Mouse (Mus musculus) hematopoietic multipotent progenitor cell, adult 10-12 weeks (in vitro differentiated cells): ENCODE results near the gene Usp17la. TPM values are rescaled to one million over a fixed set of nuclear protein-coding genes. Genes with fewer than 3 reads are reported as not detected.

Experiments used
- polyA plus RNA-seq: library from polyadenylated mRNA; stranded (reverse); fragments of >175 nt; gene quantifications from 2 replicates; pipeline ENCODE4 v1.2.3, GENCODE M21; 2012; ENCODE audit warnings: low replicate concordance

The Usp17la gene
- polyA plus RNA-seq = not detected in 2 replicates

DNA sequence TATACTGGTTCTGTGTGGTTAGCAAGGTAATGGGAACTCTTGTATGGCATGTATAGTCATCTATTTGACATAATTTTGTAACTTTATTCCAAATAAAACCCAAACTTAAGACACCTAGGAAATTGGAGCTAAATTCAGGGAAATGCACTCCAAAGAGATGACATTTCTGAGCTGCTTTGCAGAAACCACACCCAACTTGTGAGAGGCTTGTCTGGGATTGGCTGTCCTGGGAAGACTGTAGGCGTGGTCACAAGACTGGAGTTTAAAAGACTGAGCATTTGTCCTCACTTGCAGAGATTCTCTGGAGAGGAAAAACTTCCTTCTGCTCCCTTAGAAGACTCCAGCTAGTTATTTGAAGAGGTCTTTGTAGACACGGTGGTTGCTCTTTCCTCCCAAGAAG, at the start of gene Usp17la:
TSS of gene Usp17la (plus strand) at position 301 of the 400 bp plus-strand sequence.

DNA sequence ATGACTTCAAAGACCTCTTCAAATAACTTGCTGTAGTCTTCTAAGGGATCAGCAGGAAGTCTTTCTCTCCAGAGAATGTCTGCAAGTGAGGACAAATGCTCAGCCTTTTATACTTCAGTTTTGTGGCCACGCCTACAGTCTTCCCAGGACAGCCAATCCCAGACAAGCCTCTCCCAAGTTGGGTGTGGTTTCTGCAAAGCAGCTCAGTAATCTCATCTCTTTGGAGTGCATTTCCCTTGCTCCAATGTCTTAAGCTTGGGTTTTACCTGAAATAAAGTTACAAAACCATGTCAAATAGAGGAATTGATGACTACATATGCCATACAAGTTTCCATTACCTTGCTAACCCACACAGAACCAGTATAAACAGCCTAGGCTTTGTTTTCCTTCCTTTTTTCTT, 14.3 kb upstream of the Usp17la start, which contains the start of gene Usp17lb:
TSS of gene Usp17lb (minus strand) at position 101 of the 400 bp plus-strand sequence.

DNA sequence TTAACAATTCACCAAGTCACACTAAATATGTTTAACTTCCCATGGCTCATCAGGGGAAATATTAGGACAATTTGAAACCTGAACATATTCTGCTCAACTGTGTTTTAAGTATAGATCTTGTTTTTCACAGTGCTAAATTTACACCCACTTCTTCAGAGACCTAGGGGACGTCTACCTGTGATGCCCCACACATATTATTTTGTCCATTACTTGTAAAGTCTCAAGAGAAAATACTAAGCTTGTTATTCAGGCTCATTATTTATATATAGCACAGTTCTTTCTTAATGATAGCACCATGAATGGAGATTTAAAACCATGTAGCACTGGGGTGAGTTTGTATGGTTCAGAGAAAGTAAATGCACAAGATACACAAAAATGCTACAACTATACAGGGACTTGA, 20.9 kb downstream of the Usp17la start, which contains the start of gene Olfr665:
TSS of gene Olfr665 (plus strand) at position 301 of the 400 bp plus-strand sequence.

DNA sequence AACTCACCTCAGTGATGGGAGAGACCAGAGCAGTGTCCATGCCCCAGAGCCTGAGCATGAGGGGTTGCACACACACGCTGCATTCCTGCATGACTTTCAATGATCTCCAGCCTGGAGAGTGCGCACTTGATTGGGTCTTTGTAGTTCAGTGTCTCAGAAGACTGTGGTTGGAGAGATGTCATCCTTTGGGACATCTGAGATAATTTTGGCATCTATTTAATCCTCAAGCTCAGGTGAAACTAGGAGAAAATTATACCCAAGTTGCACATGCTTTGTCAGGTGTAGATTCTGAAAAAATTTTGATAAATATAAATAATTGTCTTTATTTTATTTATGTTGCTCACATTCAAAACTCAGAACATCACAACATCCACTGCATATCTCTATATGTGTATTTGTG, 39.0 kb downstream of the Usp17la start, which contains the start of gene Olfr666:
TSS of gene Olfr666 (minus strand) at position 101 of the 400 bp plus-strand sequence.

Other genes starting within 250 kb of the Usp17la start
- not detected in 2 replicates for gene Olfr656, start 243.1 kb upstream of the Usp17la start, polyA plus RNA-seq
- not detected in 2 replicates for gene Olfr657, start 232.2 kb upstream of the Usp17la start, polyA plus RNA-seq
- 0.04 TPM in 1 of 2 replicates, not detected in the other for gene Olfr658, start 209.7 kb upstream of the Usp17la start, polyA plus RNA-seq
- not detected in 2 replicates for gene Olfr659, start 190.3 kb upstream of the Usp17la start, polyA plus RNA-seq
- gene Olfr661, start 170.5 kb upstream of the Usp17la start, polyA plus RNA-seq = not detected in 2 replicates
- gene Usp17le, start 79.5 kb upstream of the Usp17la start, polyA plus RNA-seq = not detected in 2 replicates
- gene Usp17lb, start 14.4 kb upstream of the Usp17la start, polyA plus RNA-seq = not detected in 2 replicates
- gene Olfr665, start 21.0 kb downstream of the Usp17la start, polyA plus RNA-seq = not detected in 2 replicates
- not detected in 2 replicates for gene Olfr666, start 38.9 kb downstream of the Usp17la start, polyA plus RNA-seq
- gene Olfr667, start 64.5 kb downstream of the Usp17la start, polyA plus RNA-seq = not detected in 2 replicates
- gene Olfr668, start 71.0 kb downstream of the Usp17la start, polyA plus RNA-seq = not detected in 2 replicates
- gene Olfr669, start 77.2 kb downstream of the Usp17la start, polyA plus RNA-seq = not detected in 2 replicates
- gene Olfr670, start 105.6 kb downstream of the Usp17la start, polyA plus RNA-seq = not detected in 2 replicates
- gene Olfr671, start 122.1 kb downstream of the Usp17la start, polyA plus RNA-seq = not detected in 2 replicates
- gene Olfr672, start 145.0 kb downstream of the Usp17la start, polyA plus RNA-seq = not detected in 2 replicates
- gene Olfr675, start 171.5 kb downstream of the Usp17la start, polyA plus RNA-seq = not detected in 2 replicates
- gene Olfr676, start 175.7 kb downstream of the Usp17la start, polyA plus RNA-seq = not detected in 2 replicates
- 0.07 TPM in 1 of 2 replicates, not detected in the other for gene Olfr677, start 194.4 kb downstream of the Usp17la start, polyA plus RNA-seq
- gene Olfr678, start 207.5 kb downstream of the Usp17la start, polyA plus RNA-seq = not detected in 2 replicates
- 0.02 TPM in 1 of 2 replicates, not detected in the other for gene Olfr679, start 224.2 kb downstream of the Usp17la start, polyA plus RNA-seq
- not detected in 2 replicates for gene Olfr680-ps1, start 235.8 kb downstream of the Usp17la start, polyA plus RNA-seq